Mouse (Mus musculus) liver, adult 2 months (tissue): ENCODE measurements around the gene Krtap1-5.

ENCODE experiments used
- CTCF ChIP-seq: fragments of 200-500 bp; IDR thresholded peaks from 2 replicates; pipeline ENCODE4 v1.5.1; 2011; ENCODE audit warnings: low read depth, low read length, control low read depth
- POLR2A ChIP-seq: fragments of 200-500 bp; IDR thresholded peaks from 2 replicates; pipeline ENCODE4 v1.6.1; 2011; ENCODE audit warnings: low read length, control low read depth; ENCODE audit not compliant: insufficient read depth; ENCODE audit errors: extremely low read depth

- TF ChIP-seq CTCF = no peak
- TF ChIP-seq POLR2A = no peak
These were observed 24.1 kb downstream of the Krtap1-5 start, which contains the start of gene Krtap3-2 for GRCm38 (mm10) chr11:99556753-99557152.
